Mouse (Mus musculus): ENCODE measurements around the gene Sirt6.

DNA sequence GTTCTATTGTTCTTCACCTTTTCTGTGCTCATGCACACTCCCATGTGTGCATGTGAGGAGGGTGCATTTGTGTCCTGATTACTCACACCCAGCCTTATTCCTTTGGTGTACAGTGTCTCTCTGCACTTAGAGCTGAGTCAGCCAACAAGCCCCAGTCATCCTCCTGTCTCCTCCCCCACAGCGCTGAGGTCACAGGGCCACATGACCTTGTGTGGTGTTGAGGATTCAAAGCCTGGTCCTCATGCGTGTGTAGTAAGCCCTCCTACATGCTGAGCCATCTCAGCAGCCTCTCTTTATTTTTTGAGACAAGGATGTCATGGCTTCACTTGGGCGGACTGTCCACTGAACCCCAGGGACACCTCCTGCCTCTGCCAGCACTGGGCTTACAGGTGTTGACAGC lies 14.8 kb downstream of the Sirt6 start:
- TF ChIP-seq CTCF (IDR thresholded peaks at IDR 0.05; ENCODE audit: low read depth) (no peak), EP300 (optimal IDR thresholded peaks at IDR 0.05) (no peak)

All from stomach, postnatal 0 days (tissue).